Mouse (Mus musculus): ENCODE measurements around the gene Tex21. TPM values are rescaled to one million over a fixed set of nuclear protein-coding genes. Genes with fewer than 3 reads are reported as not detected.

Gene Tex21
- polyA plus RNA-seq, 1 experiment from 2014 or later: not detected

- no peak overlapping the region for H3K27ac ChIP-seq (replicated peaks)
- no peaks in the 10 kb centered on the region for H3K27me3 ChIP-seq
- no peaks in the 10 kb centered on the region for H3K4me1 ChIP-seq (replicated peaks)
- no peak overlapping the region for H3K9ac ChIP-seq
- no peak for ATAC-seq (ENCODE audit: low FRiP score, low read depth)
- H3K4me3 ChIP-seq: no peak overlapping the region
- H3K9me3 ChIP-seq: no peaks in the 10 kb centered on the region
- no peak overlapping the region for H3K4me2 ChIP-seq
- H3K36me3 ChIP-seq: no peaks in the 10 kb centered on the region; the same call in 1 of the 2 replicates
- WGBS: 89% methylated on average over 10 of the region's 10 CpGs
Measured at GRCm38 (mm10) chr12:76272610-76273524, 26.3 kb upstream of the Tex21 start.

GRCm38 (mm10) chr12:76271516-76271915 lies 25.0 kb upstream of the Tex21 start:
- H3K4me1 ChIP-seq (replicated peaks): no peaks in the 10 kb centered on the region
- no peak overlapping the region for H3K4me2 ChIP-seq
- WGBS: 90% methylated on average over 6 of the region's 6 CpGs
- no peaks in the 10 kb centered on the region; the same call in 1 of the 2 replicates for H3K36me3 ChIP-seq
- no peak for ATAC-seq (ENCODE audit: low FRiP score, low read depth)
- no peak overlapping the region for H3K27ac ChIP-seq (replicated peaks)
- H3K4me3 ChIP-seq: no peak overlapping the region
- H3K9me3 ChIP-seq: no peaks in the 10 kb centered on the region
- no peak overlapping the region for H3K9ac ChIP-seq
- H3K27me3 ChIP-seq: no peaks in the 10 kb centered on the region

- Histone ChIP-seq H3K27me3 (no peaks in the 10 kb centered on the region), H3K4me1 (replicated peaks) (no peaks in the 10 kb centered on the region), H3K36me3 (no peaks in the 10 kb centered on the region; the same call in 1 of the 2 replicates), H3K4me2 (no peak overlapping the region), H3K4me3 (no peak overlapping the region), H3K9me3 (no peaks in the 10 kb centered on the region), H3K27ac (replicated peaks) (no peak overlapping the region), H3K9ac (no peak overlapping the region)
- WGBS: 76% methylated on average over 7 of the region's 7 CpGs
- ATAC-seq (ENCODE audit: low FRiP score, low read depth): no peak
Measured at GRCm38 (mm10) chr12:76269196-76269595, 22.6 kb upstream of the Tex21 start.

GRCm38 (mm10) chr12:76268686-76269085 lies 22.1 kb upstream of the Tex21 start:
- Histone ChIP-seq H3K27ac (replicated peaks) (no peak overlapping the region), H3K27me3 (no peaks in the 10 kb centered on the region), H3K9me3 (no peaks in the 10 kb centered on the region), H3K36me3 (no peaks in the 10 kb centered on the region; the same call in 1 of the 2 replicates), H3K9ac (no peak overlapping the region), H3K4me3 (no peak overlapping the region), H3K4me2 (no peak overlapping the region), H3K4me1 (replicated peaks) (no peaks in the 10 kb centered on the region)
- WGBS: 75% methylated on average over 10 of the region's 10 CpGs
- no peak for ATAC-seq (ENCODE audit: low FRiP score, low read depth)

GRCm38 (mm10) chr12:76266875-76267274 lies 20.3 kb upstream of the Tex21 start:
- no peak; the same call in 1 of the 2 replicates for ATAC-seq (ENCODE audit: low FRiP score, low read depth)
- no peak overlapping the region for H3K4me2 ChIP-seq
- no peaks in the 10 kb centered on the region for H3K4me1 ChIP-seq (replicated peaks)
- H3K9me3 ChIP-seq: no peaks in the 10 kb centered on the region
- H3K27ac ChIP-seq (replicated peaks): no peak overlapping the region
- H3K9ac ChIP-seq: no peak overlapping the region
- no peak overlapping the region for H3K4me3 ChIP-seq
- H3K27me3 ChIP-seq: no peaks in the 10 kb centered on the region
- 71% methylated on average over 9 of the region's 9 CpGs for WGBS
- no peaks in the 10 kb centered on the region for H3K36me3 ChIP-seq

- Histone ChIP-seq H3K9ac (no peak overlapping the region), H3K36me3 (no peaks in the 10 kb centered on the region), H3K27me3 (no peaks in the 10 kb centered on the region), H3K27ac (replicated peaks) (peak overlapping the region; percentile 44), H3K4me2 (no peak overlapping the region), H3K4me1 (replicated peaks) (no peaks in the 10 kb centered on the region), H3K9me3 (no peaks in the 10 kb centered on the region), H3K4me3 (no peak overlapping the region)
- no peak for ATAC-seq (ENCODE audit: low FRiP score, low read depth)
- WGBS: 82% methylated on average over 6 of the region's 6 CpGs
Measured at GRCm38 (mm10) chr12:76265001-76265400, 18.5 kb upstream of the Tex21 start.

GRCm38 (mm10) chr12:76264325-76264965 lies 17.9 kb upstream of the Tex21 start:
- Histone ChIP-seq H3K36me3 (no peaks in the 10 kb centered on the region), H3K27me3 (no peaks in the 10 kb centered on the region), H3K9ac (no peak overlapping the region), H3K27ac (replicated peaks) (peak overlapping the region; percentile 44), H3K4me3 (no peak overlapping the region), H3K4me1 (replicated peaks) (no peaks in the 10 kb centered on the region), H3K9me3 (no peaks in the 10 kb centered on the region), H3K4me2 (no peak overlapping the region)
- ATAC-seq (ENCODE audit: low FRiP score, low read depth): no peak; the same call in 1 of the 2 replicates
- 75% methylated on average over 9 of the region's 9 CpGs for WGBS

GRCm38 (mm10) chr12:76263876-76264275 lies 17.3 kb upstream of the Tex21 start:
- Histone ChIP-seq H3K27ac (replicated peaks) (peak overlapping the region; percentile 44), H3K9me3 (no peaks in the 10 kb centered on the region), H3K36me3 (no peaks in the 10 kb centered on the region), H3K4me2 (no peak overlapping the region), H3K4me3 (no peak overlapping the region), H3K9ac (no peak overlapping the region), H3K27me3 (no peaks in the 10 kb centered on the region), H3K4me1 (replicated peaks) (no peaks in the 10 kb centered on the region)
- no peak for ATAC-seq (ENCODE audit: low FRiP score, low read depth)
- WGBS: 34% methylated on average over 1 of the region's 1 CpGs

GRCm38 (mm10) chr12:76262918-76263317 lies 16.4 kb upstream of the Tex21 start:
- H3K4me2 ChIP-seq: no peak overlapping the region
- no peak overlapping the region for H3K9ac ChIP-seq
- no peak for ATAC-seq (ENCODE audit: low FRiP score, low read depth)
- no peak overlapping the region for H3K4me3 ChIP-seq
- H3K27ac ChIP-seq (replicated peaks): no peak overlapping the region
- H3K27me3 ChIP-seq: no peaks in the 10 kb centered on the region
- WGBS: 94% methylated on average over 4 of the region's 4 CpGs
- H3K9me3 ChIP-seq: no peaks in the 10 kb centered on the region
- no peaks in the 10 kb centered on the region for H3K4me1 ChIP-seq (replicated peaks)
- H3K36me3 ChIP-seq: no peaks in the 10 kb centered on the region

- Histone ChIP-seq H3K4me3 (no peak overlapping the region), H3K4me2 (no peak overlapping the region), H3K9me3 (no peaks in the 10 kb centered on the region), H3K9ac (no peak overlapping the region), H3K36me3 (no peaks in the 10 kb centered on the region), H3K4me1 (replicated peaks) (peaks cover 4% of the 10 kb centered on the region), H3K27me3 (no peaks in the 10 kb centered on the region), H3K27ac (replicated peaks) (no peak overlapping the region)
- ATAC-seq (ENCODE audit: low FRiP score, low read depth): no peak
- WGBS: 93% methylated on average over 4 of the region's 4 CpGs
Measured at GRCm38 (mm10) chr12:76261556-76261955, 15.0 kb upstream of the Tex21 start.

GRCm38 (mm10) chr12:76260673-76261072 lies 14.1 kb upstream of the Tex21 start:
- Histone ChIP-seq H3K4me2 (no peak overlapping the region), H3K9me3 (no peaks in the 10 kb centered on the region), H3K27ac (replicated peaks) (no peak overlapping the region), H3K4me1 (replicated peaks) (peaks cover 13% of the 10 kb centered on the region), H3K9ac (no peak overlapping the region), H3K27me3 (no peaks in the 10 kb centered on the region), H3K36me3 (no peaks in the 10 kb centered on the region), H3K4me3 (no peak overlapping the region)
- WGBS: 87% methylated on average over 3 of the region's 3 CpGs
- no peak for ATAC-seq (ENCODE audit: low FRiP score, low read depth)

- no peak for ATAC-seq (ENCODE audit: low FRiP score, low read depth)
- H3K27ac ChIP-seq (replicated peaks): no peak overlapping the region
- H3K4me1 ChIP-seq (replicated peaks): peaks cover 23% of the 10 kb centered on the region
- H3K9me3 ChIP-seq: no peaks in the 10 kb centered on the region
- H3K9ac ChIP-seq: peak overlapping the region; percentile 51
- H3K4me2 ChIP-seq: peak overlapping the region; percentile 79
- H3K4me3 ChIP-seq: peak overlapping the region; percentile 57
- 7% methylated on average over 17 of the region's 17 CpGs for WGBS
- no peaks in the 10 kb centered on the region for H3K36me3 ChIP-seq
- no peaks in the 10 kb centered on the region for H3K27me3 ChIP-seq
Measured at GRCm38 (mm10) chr12:76256114-76256843, 9.7 kb upstream of the Tex21 start.

Measured in hindbrain, embryonic 15.5 days (tissue).